Mouse (Mus musculus) C2C12 (cell line): ENCODE data around the gene Cngb1.

Source experiments
- CTCF ChIP-seq: IDR thresholded peaks from one replicate; pipeline ENCODE4 v1.5.1; 2011; ENCODE audit not compliant: control insufficient read depth, insufficient read depth, insufficient read length
- MAX ChIP-seq: IDR thresholded peaks from one replicate; pipeline ENCODE4 v1.6.1; 2011; ENCODE audit warnings: mild to moderate bottlenecking, control low read depth
- MYOD1 ChIP-seq: IDR thresholded peaks from one replicate; pipeline ENCODE4 v1.6.1; 2011; ENCODE audit warnings: low read depth; ENCODE audit not compliant: control insufficient read depth, insufficient read length
- USF1 ChIP-seq: IDR thresholded peaks from one replicate; pipeline ENCODE4 v1.6.1; 2011; ENCODE audit warnings: low read depth, mild to moderate bottlenecking, control low read depth, moderate library complexity

DNA sequence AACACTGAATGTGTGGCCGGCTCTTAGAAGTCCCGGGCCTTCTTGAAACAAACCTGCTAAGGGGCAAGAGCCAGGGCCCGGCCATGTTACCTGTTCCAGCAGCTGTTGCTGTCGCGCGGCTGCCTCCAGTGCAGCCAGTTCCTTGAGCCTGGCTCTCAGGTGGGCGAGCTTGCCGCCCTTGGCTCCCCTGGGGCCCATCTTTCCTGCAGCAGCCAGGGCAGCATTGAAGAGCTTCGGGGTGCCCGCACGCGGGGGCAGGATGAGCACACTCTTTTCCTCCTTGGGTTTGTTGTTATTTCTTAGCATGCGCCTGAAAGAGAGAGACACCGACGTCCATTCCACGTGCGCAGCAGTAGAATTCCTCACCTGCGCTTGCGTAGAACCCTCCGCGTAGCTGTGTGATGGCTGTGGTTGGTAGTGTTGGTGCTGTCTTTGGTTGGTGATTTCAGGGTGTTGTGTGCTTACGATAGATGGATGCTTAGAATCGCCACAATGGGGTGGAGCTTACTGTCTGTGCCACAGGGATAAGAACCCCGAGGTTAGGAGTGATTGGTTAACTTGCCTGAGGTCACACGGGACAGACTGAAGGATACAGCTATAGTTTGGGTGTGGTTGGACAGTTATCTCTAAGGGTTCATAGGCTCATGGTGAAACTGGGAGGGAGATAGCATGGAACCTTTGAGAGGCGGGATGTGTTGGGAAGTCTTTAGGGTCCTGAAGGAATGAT is 64.1 kb downstream of the Cngb1 start:
- no peak for TF ChIP-seq CTCF
- no peak for TF ChIP-seq MYOD1
- TF ChIP-seq MAX, result no peak
- TF ChIP-seq USF1, result no peak
